Mouse (Mus musculus): ENCODE data around the gene Angptl6.

Gene Angptl6

DNA sequence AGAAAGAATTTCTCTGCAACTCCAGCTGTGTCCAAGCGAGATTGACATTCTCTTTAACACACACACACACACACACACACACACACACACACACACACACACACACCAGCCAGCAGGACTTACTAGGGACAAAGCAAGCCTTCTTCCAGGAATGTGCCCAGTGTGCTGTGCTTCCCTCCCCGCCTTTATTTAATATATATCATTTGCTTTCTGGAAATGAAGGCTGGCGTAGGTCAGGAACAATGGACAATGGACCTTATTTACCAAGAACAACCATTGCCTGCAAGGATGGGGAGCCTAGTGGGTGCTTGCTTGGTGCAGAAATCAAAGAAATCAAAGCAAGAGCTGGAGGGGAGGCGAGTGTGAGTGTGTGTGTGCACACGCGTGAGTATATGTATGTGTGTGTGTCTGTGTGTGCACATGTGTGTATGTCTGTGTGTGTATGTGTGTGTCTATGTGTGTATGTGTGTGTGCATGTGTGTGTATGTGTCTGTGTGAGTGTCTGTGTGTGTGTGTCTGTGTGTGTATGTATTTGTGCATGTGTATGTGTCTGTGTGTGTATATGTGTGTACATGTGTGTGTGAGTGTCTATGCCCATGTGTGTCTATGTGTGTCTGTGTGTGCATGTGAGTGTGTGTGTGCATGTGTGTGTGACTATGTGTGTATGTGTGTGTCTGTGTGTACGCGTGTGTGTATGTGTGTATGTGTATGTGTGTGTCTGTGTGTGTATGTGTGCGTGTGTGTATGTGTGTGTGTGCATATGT is 42.2 kb downstream of the Angptl6 start:
- no peak for DNase-seq (ENCODE audit: low read depth)

DNA sequence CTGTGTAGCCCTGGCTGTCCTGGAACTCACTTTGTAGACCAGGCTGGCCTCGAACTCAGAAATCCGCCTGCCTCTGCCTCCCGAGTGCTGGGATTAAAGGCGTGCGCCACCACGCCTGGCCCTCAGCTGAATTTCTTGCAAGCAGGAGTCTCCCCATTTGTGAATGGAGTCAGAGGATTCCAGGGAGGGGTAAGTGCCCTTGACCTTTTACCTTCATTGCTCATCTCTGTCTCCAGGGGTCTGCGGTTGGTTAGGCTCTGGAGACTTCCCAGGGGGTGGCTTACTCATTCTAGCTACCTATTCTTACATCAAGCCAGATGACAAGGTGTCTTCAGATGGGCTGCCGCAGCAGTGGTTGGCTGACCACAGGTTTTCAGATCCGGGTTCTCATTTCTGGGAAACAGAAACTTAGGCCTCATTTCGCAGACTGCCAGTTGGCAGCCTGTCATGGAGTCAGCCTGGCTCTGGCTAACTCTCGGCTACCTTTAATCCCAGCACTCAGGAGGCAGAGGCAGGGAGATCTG is 44.0 kb downstream of the Angptl6 start:
- DNase-seq (ENCODE audit: low read depth): peak; percentile 17

DNA sequence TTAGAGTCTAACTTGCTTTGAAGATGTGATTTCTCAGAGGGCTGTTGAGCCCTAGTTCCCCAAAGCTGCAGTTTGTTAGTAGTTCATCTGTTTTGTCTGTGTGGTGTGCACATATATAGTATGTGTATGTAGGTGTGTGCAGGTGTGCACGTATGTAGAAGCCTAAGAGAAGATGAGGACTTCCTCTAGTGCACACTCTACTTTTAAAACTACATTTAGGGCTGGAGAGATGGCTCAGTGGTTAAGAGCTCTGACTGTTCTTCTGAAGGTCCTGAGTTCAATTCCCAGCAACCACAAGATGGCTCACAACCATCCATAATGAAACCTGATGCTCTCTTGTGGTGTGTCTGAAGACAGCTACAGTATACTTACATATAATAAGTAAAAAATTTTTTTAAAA is 44.6 kb downstream of the Angptl6 start:
- DNase-seq (ENCODE audit: low read depth): no peak

DNA sequence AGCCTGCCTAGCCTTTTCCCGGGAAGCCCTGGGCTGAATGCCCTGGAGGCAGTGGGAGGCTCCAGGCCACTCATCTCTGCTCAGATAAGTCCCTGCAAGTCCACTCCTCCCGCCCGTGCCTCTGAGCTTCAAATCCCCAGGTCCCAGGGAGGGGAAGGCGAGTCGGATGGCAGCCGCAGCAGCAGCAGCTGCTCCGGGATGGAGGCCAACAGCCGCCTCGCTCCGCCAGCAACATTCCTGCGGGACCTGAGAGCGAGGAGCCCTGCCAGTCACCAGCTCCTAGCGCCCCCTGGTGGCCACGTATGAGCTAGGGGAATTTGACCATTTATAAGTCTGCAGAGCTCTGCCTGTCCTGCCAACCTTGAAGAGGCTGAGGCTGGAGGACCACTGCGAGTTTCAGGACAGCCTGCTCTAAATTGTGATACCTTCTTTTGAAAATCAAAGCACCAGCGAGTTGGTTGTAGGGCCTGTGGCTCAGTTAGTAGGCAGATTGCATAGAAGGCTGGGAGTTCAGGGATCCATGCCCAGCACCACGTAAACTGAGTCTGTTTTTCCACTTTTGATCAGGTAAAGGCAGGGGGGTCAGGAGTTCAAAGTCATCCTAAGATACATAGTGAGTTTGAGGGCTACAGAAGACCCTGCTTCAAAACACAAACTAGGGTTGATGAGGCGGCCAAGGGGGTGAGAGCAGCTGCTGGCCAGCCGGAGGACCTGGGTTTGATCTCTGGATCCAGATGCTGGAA is 48.5 kb downstream of the Angptl6 start:
- peak; percentile 83 for DNase-seq (ENCODE audit: low read depth)

DNA sequence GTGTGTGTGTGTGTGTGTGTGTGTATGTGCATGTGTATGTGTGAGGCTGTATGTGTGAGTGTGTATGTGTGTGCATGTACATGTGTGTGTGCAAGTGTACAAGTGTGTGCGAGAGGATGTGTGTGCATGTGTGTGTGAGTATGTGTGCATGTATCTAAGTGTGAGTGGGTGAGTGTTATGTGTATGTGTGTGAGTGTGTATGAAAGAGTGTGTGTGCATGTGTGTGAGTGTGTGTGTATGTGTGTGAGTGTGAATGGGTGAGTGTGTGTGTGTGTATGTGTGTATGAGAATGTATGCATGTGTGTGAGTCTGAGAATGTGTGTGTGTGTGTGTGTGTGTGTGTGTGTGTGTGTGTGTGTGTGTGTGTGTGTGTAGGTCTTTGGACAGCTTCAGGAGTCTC is 51.4 kb downstream of the Angptl6 start:
- DNase-seq (ENCODE audit: low read depth): no peak

DNA sequence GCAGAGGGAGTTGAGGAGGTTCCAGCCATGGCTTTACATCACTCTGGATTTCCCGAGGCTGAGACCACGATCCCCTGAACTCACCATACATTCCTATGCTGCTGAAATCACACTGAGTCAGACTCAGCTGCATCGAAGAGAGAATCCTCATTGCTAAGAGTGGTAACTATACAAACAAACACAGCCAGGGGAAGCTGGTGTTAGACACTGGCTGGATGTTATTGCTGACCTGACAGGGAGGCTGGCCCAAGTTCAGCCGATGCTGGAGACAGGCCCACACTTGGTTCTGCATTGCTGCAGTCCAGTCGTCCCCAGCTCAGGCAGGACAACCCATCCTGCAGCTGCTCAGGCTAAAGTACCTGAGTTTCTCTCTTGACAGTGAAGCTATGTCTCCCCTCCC is 53.7 kb downstream of the Angptl6 start:
- DNase-seq (ENCODE audit: low read depth): no peak

Data from induced T-regulatory cell, adult 2 months (primary cell).